Mouse (Mus musculus) midbrain, embryonic 14.5 days (tissue): ENCODE measurements around the gene Hspb1. TPM values are rescaled to one million over a fixed set of nuclear protein-coding genes. Genes with fewer than 3 reads are reported as not detected.

Source experiments
- ATAC-seq: fragments of 200-750 bp; cut with Nextera tagmentation; 2 replicates; pipeline ENCODE4 v1.8.0; 2017; ENCODE audit warnings: moderate number of reproducible peaks, moderate library complexity; ENCODE audit not compliant: low FRiP score, low TSS enrichment
- DNase-seq: peaks from one replicate; pipeline ENCODE4 v3.0.0-alpha.2; 2015
- H3K27ac ChIP-seq: fragments of 300-500 bp; sonication (generic); replicated peaks from 2 replicates; pipeline ENCODE4 v1.5.1; 2014; ENCODE audit warnings: mild to moderate bottlenecking, low read depth, low read length, moderate library complexity
- H3K27me3 ChIP-seq: fragments of 300-500 bp; sonication (generic); 2 replicates; pipeline ENCODE4 v1.6.1; 2014; ENCODE audit warnings: low read length, control low read depth, mixed read lengths; ENCODE audit not compliant: control insufficient read depth, insufficient read depth
- H3K36me3 ChIP-seq: fragments of 300-500 bp; sonication (generic); 2 replicates; pipeline ENCODE4 v1.6.1; 2014; ENCODE audit warnings: low read length, control low read depth; ENCODE audit not compliant: control insufficient read depth, insufficient read depth
- H3K4me1 ChIP-seq: fragments of 300-500 bp; sonication (generic); 2 replicates; pipeline ENCODE4 v1.6.1; 2014; ENCODE audit warnings: mild to moderate bottlenecking, antibody characterized with exemption, low read length, control low read depth; ENCODE audit not compliant: control insufficient read depth, insufficient read depth
- H3K4me2 ChIP-seq: fragments of 300-500 bp; sonication (generic); 2 replicates; pipeline ENCODE4 v1.6.1; 2014; ENCODE audit warnings: mild to moderate bottlenecking, low read length, moderate library complexity
- H3K4me3 ChIP-seq: fragments of 300-500 bp; sonication (generic); replicated peaks from 2 replicates; pipeline ENCODE4 v1.5.1; 2014; ENCODE audit warnings: low read depth, low read length
- H3K9ac ChIP-seq: fragments of 300-500 bp; sonication (generic); replicated peaks from 2 replicates; pipeline ENCODE4 v1.6.1; 2014; ENCODE audit warnings: mild to moderate bottlenecking, low read length, moderate library complexity
- H3K9me3 ChIP-seq: fragments of 300-500 bp; sonication (generic); 2 replicates; pipeline ENCODE4 v1.6.1; 2016; ENCODE audit warnings: low read length, control low read depth, mixed read lengths; ENCODE audit not compliant: control insufficient read depth
- WGBS: fragments of 180-500 bp; shearing (Covaris S2); extraction: QIAGEN DNeasy Blood & Tissue Kit; methylation state at CpG from one replicate; pipeline ENCODE4 v1.1.7; 2014; 5-methylcytosine and 5-hydroxymethylcytosine counted together
- polyA plus RNA-seq: library from polyadenylated mRNA; unstranded; fragments of >200 nt; fragmentation: Nextera tagmentation; extraction: Ambion mirVana; gene quantifications from 2 replicates; pipeline ENCODE4 v1.2.1, GENCODE M21; 2014

The Hspb1 gene
- polyA plus RNA-seq, 1 experiment from 2014 or later: 6.4 TPM

GRCm38 (mm10) chr5:135890920-135891319 lies 3.2 kb downstream of the Hspb1 start:
- peaks cover 13% of the 10 kb centered on the region; the same call in 1 of the 2 replicates for H3K27me3 ChIP-seq
- DNase-seq (no peak), ATAC-seq (no peak)
- no peaks in the 10 kb centered on the region for H3K9me3 ChIP-seq
- no peak overlapping the region for H3K27ac ChIP-seq
- WGBS: 65% methylated on average over 3 of the region's 3 CpGs
- H3K4me2 ChIP-seq: no peak overlapping the region
- no peak overlapping the region for H3K4me3 ChIP-seq
- 0 out of 2 replicates have a peak, but pooled peaks cover 4% of the 10 kb centered on the region for H3K4me1 ChIP-seq
- H3K9ac ChIP-seq: no peak overlapping the region
- no peaks in the 10 kb centered on the region for H3K36me3 ChIP-seq

- H3K27me3 ChIP-seq: peaks cover 8% of the 10 kb centered on the region; the same call in 1 of the 2 replicates
- no peak for ATAC-seq
- DNase-seq: no peak
- WGBS: 60% methylated on average over 9 of the region's 9 CpGs
- no peaks in the 10 kb centered on the region for H3K9me3 ChIP-seq
- 0 out of 2 replicates have a peak, but pooled peaks cover 4% of the 10 kb centered on the region for H3K4me1 ChIP-seq
- H3K9ac ChIP-seq: no peak overlapping the region
- no peak overlapping the region for H3K4me3 ChIP-seq
- no peaks in the 10 kb centered on the region for H3K36me3 ChIP-seq
- H3K4me2 ChIP-seq: no peak overlapping the region
- no peak overlapping the region for H3K27ac ChIP-seq
Measured at GRCm38 (mm10) chr5:135892589-135893351, 5.1 kb downstream of the Hspb1 start.

- Histone ChIP-seq H3K4me1 (no peaks in the 10 kb centered on the region), H3K9ac (no peak overlapping the region), H3K27me3 (no peaks in the 10 kb centered on the region; the same call in 1 of the 2 replicates), H3K9me3 (no peaks in the 10 kb centered on the region), H3K27ac (no peak overlapping the region), H3K4me3 (no peak overlapping the region), H3K4me2 (no peak overlapping the region), H3K36me3 (no peaks in the 10 kb centered on the region)
- DNase-seq (no peak), ATAC-seq (no peak)
- WGBS: 82% methylated on average over 6 of the region's 6 CpGs
Measured at GRCm38 (mm10) chr5:135894958-135895357, 7.2 kb downstream of the Hspb1 start.

- DNase-seq: peak; percentile 77
- Histone ChIP-seq H3K4me3 (no peak overlapping the region), H3K4me2 (no peak overlapping the region), H3K4me1 (0 out of 2 replicates have a peak, but pooled peaks cover 3% of the 10 kb centered on the region), H3K27me3 (no peaks in the 10 kb centered on the region), H3K27ac (no peak overlapping the region), H3K9ac (no peak overlapping the region), H3K36me3 (no peaks in the 10 kb centered on the region), H3K9me3 (no peaks in the 10 kb centered on the region)
- ATAC-seq: no peak
- WGBS: 17% methylated on average over 3 of the region's 3 CpGs
Measured at GRCm38 (mm10) chr5:135898028-135898427, 10.3 kb downstream of the Hspb1 start.

- no peak overlapping the region for H3K4me3 ChIP-seq
- DNase-seq (no peak), ATAC-seq (no peak)
- H3K27me3 ChIP-seq: no peaks in the 10 kb centered on the region
- no peaks in the 10 kb centered on the region for H3K36me3 ChIP-seq
- no peak overlapping the region for H3K4me2 ChIP-seq
- peaks cover 10% of the 10 kb centered on the region; the same call in 1 of the 2 replicates for H3K4me1 ChIP-seq
- 86% methylated on average over 4 of the region's 4 CpGs for WGBS
- H3K9me3 ChIP-seq: no peaks in the 10 kb centered on the region
- no peak overlapping the region for H3K9ac ChIP-seq
- no peak overlapping the region for H3K27ac ChIP-seq
Measured at GRCm38 (mm10) chr5:135898995-135899394, 11.3 kb downstream of the Hspb1 start.

- Histone ChIP-seq H3K36me3 (peaks cover 6% of the 10 kb centered on the region), H3K9me3 (no peaks in the 10 kb centered on the region), H3K27me3 (no peaks in the 10 kb centered on the region), H3K4me3 (no peak overlapping the region), H3K9ac (no peak overlapping the region), H3K4me2 (no peak overlapping the region), H3K4me1 (peaks cover 15% of the 10 kb centered on the region; the same call in 1 of the 2 replicates), H3K27ac (no peak overlapping the region)
- DNase-seq (peak; percentile 33), ATAC-seq (no peak)
- WGBS: 48% methylated on average over 4 of the region's 4 CpGs
Measured at GRCm38 (mm10) chr5:135899833-135900232, 12.1 kb downstream of the Hspb1 start.

- WGBS: 88% methylated on average over 3 of the region's 3 CpGs
Measured at GRCm38 (mm10) chr5:135900701-135901100, 13.0 kb downstream of the Hspb1 start.

GRCm38 (mm10) chr5:135901354-135902095 lies 13.8 kb downstream of the Hspb1 start:
- ATAC-seq: no peak
- Histone ChIP-seq H3K36me3 (peaks cover 15% of the 10 kb centered on the region), H3K4me1 (peaks cover 15% of the 10 kb centered on the region; the same call in 1 of the 2 replicates), H3K4me2 (no peak overlapping the region), H3K27me3 (no peaks in the 10 kb centered on the region), H3K27ac (no peak overlapping the region), H3K4me3 (no peak overlapping the region), H3K9ac (no peak overlapping the region), H3K9me3 (no peaks in the 10 kb centered on the region)
- WGBS: 65% methylated on average over 6 of the region's 6 CpGs
- DNase-seq: no peak

More at GRCm38 (mm10) chr5:135900701-135901100, 13.0 kb downstream of the Hspb1 start:
- Histone ChIP-seq H3K4me2 (no peak overlapping the region), H3K27ac (no peak overlapping the region), H3K36me3 (peaks cover 7% of the 10 kb centered on the region), H3K9me3 (no peaks in the 10 kb centered on the region), H3K4me3 (no peak overlapping the region), H3K27me3 (no peaks in the 10 kb centered on the region), H3K4me1 (peaks cover 15% of the 10 kb centered on the region; the same call in 1 of the 2 replicates), H3K9ac (no peak overlapping the region)
- ATAC-seq (no peak), DNase-seq (no peak)
